Mouse (Mus musculus) liver, embryonic 14.5 days (tissue): Measurements from ENCODE around the gene Wdfy2.

Source experiments
- CTCF ChIP-seq: IDR thresholded peaks from 2 replicates; pipeline ENCODE4 v1.5.1; 2016; ENCODE audit warnings: antibody characterized with exemption, low read depth, control low read depth
- EP300 ChIP-seq: IDR thresholded peaks from 2 replicates; pipeline ENCODE4 v1.6.1; 2016; ENCODE audit warnings: antibody characterized with exemption, low read depth

DNA sequence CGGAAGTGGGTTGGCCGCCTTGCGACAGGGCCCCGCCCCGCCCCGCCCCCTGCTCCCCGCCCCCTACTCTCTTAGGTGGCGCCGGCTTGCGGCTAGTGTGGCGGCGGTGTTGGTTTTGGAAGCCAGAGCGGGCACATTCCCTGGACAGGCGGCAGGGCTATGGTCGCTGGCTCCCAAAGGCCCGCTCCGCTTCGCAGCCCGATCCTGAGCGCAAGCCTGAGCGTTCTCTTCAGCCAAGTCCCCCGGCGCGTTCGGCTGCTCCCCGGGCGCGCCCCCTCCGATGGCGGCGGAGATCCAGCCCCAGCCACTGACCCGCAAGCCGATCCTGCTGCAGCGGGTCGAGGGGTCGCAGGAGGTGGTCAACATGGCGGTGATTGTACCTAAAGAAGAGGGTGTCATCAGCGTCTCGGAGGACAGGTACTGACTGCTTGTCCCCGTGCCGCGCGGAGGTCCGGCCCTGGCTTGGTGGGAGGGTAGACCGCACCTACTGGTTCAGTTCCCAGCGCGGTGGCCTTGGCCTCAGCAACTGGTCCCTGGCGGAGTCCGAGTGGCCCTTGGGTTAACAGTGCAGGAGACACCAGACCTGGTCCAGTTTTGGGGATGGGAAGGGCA lies at the start of gene Wdfy2:
- TF ChIP-seq EP300 (no peak), CTCF (no peak)
